Mouse (Mus musculus): Measurements from ENCODE around the gene Hspb2. TPM values are rescaled to one million over a fixed set of nuclear protein-coding genes. Genes with fewer than 3 reads are reported as not detected.

Gene Hspb2
- total RNA-seq, 2 experiments from 2014 or later = 132 to 137 TPM

- DNase-seq = peak; percentile 82 to 85
- intact Hi-C loops (cut with DNase I) = no loop called here
Observed at GRCm38 (mm10) chr9:50752784-50753615, 846 bp upstream of the Hspb2 start.

- DNase-seq = peak; percentile 34 to 35
- intact Hi-C loops (cut with DNase I) = no loop called here
Observed at GRCm38 (mm10) chr9:50751323-50751722, 831 bp downstream of the Hspb2 start, which contains the start of gene Cryab. TSS of gene Cryab (plus strand) at chr9:50751325.

- DNase-seq = no peak
- intact Hi-C loops (cut with DNase I) = no loop called here
Observed at GRCm38 (mm10) chr9:50750706-50751105, 1.4 kb downstream of the Hspb2 start.

GRCm38 (mm10) chr9:50746214-50746677 lies 5.9 kb downstream of the Hspb2 start, which contains the start of gene 2310030G06Rik:
TSS of gene 2310030G06Rik (minus strand) at chr9:50746536.
- DNase-seq = no peak
- intact Hi-C loops (cut with DNase I) = no loop called here

- intact Hi-C loops (cut with DNase I) = no loop called here
- DNase-seq = no peak
Observed at GRCm38 (mm10) chr9:50745806-50746205, 6.3 kb downstream of the Hspb2 start.

- intact Hi-C loops (cut with DNase I) = no loop called here
- no peak for DNase-seq
Observed at GRCm38 (mm10) chr9:50742744-50743143, 9.4 kb downstream of the Hspb2 start.

- intact Hi-C loops (cut with DNase I) = no loop called here
- DNase-seq = no peak
Observed at GRCm38 (mm10) chr9:50742261-50742660, 9.9 kb downstream of the Hspb2 start.

- no peak for DNase-seq
- intact Hi-C loops (cut with DNase I) = no loop called here
Observed at GRCm38 (mm10) chr9:50740867-50741784, 11.0 kb downstream of the Hspb2 start.

- intact Hi-C loops (cut with DNase I) = loop anchor here (5.0 kb wide), 1 partner anchor 42 kb away; no protein-coding TSS in a partner anchor
- DNase-seq = peak; percentile 93 to 94
Observed at GRCm38 (mm10) chr9:50738914-50739870, 13.0 kb downstream of the Hspb2 start, which contains the start of gene Dixdc1. TSS of gene Dixdc1 (minus strand) at chr9:50739517.

GRCm38 (mm10) chr9:50734989-50735388 lies 17.2 kb downstream of the Hspb2 start:
- intact Hi-C loops (cut with DNase I) = loop anchor here (1.0 to 5.0 kb wide), 2 partner anchors 26 to 38 kb away; no protein-coding TSS in a partner anchor
- peak; percentile 60 to 62 for DNase-seq

- intact Hi-C loops (cut with DNase I) = no loop called here
- no peak for DNase-seq
Observed at GRCm38 (mm10) chr9:50732560-50732959, 19.6 kb downstream of the Hspb2 start.

GRCm38 (mm10) chr9:50729600-50729999 lies 22.6 kb downstream of the Hspb2 start:
- DNase-seq = no peak
- intact Hi-C loops (cut with DNase I) = loop anchor here (5.0 kb wide), 1 partner anchor 38 kb away; the partner anchor contains the start of gene Fdxacb1

- intact Hi-C loops (cut with DNase I) = loop anchor here (5.0 kb wide), 1 partner anchor 39 kb away; the partner anchor contains the start of gene Fdxacb1
Observed at GRCm38 (mm10) chr9:50727925-50728651, 24.1 kb downstream of the Hspb2 start.

GRCm38 (mm10) chr9:50727171-50727924 lies 24.8 kb downstream of the Hspb2 start:
- intact Hi-C loops (cut with DNase I) = loop anchor here (5.0 kb wide), 1 partner anchor 40 kb away; the partner anchor contains the start of gene Fdxacb1

More at GRCm38 (mm10) chr9:50727925-50728651, 24.1 kb downstream of the Hspb2 start:
- DNase-seq = peak; percentile 54 to 68

GRCm38 (mm10) chr9:50725921-50726590 lies 26.1 kb downstream of the Hspb2 start:
- intact Hi-C loops (cut with DNase I) = loop anchor here (5.0 kb wide), 1 partner anchor 41 kb away; the partner anchor contains the start of gene Fdxacb1
- no peak for DNase-seq

More at GRCm38 (mm10) chr9:50727171-50727924, 24.8 kb downstream of the Hspb2 start:
- no peak for DNase-seq

- intact Hi-C loops (cut with DNase I) = loop anchor here (5.0 kb wide), 1 partner anchor 43 kb away; the partner anchor contains the start of gene Fdxacb1
- DNase-seq = no peak
Observed at GRCm38 (mm10) chr9:50724661-50725330, 27.4 kb downstream of the Hspb2 start.

GRCm38 (mm10) chr9:50724147-50724546 lies 28.0 kb downstream of the Hspb2 start:
- no peak for DNase-seq
- intact Hi-C loops (cut with DNase I) = no loop called here
